Mouse (Mus musculus): Measurements from ENCODE around the gene Thsd7a. TPM values are rescaled to one million over a fixed set of nuclear protein-coding genes. Genes with fewer than 3 reads are reported as not detected.

Thsd7a gene
- polyA plus RNA-seq, 1 experiment from 2014 or later, result 2.7 TPM

GRCm38 (mm10) chr6:12336590-12337584 lies 412.3 kb downstream of the Thsd7a start:
- POLR2A ChIA-PET, result no interaction called here
- TF ChIP-seq CTCF (IDR thresholded peaks at IDR 0.05), result no peak
- DNase-seq (ENCODE audit: low read depth, low spot score) (no peak), ATAC-seq (no peak)
- CTCF ChIA-PET, result interaction anchor here (0.6 kb wide), 1 partner anchor 830 kb away, joined by 3 read pairs; no protein-coding TSS in a partner anchor
- in situ Hi-C loops (cut with MboI; ENCODE audit: low pct_unique_long_range_greater_than_20kb), result no loop called here
- H3K27me3 ChIP-seq, result no peaks in the 10 kb centered on the region

- ChIA-PET CTCF (interaction anchor here (1.2 to 1.6 kb wide), 4 partner anchors 8 to 844 kb away, joined by 4 to 5 read pairs (median 4); no protein-coding TSS in a partner anchor), POLR2A (no interaction called here)
- no peak for ATAC-seq
- in situ Hi-C loops (cut with MboI; ENCODE audit: low pct_unique_long_range_greater_than_20kb), result no loop called here
- TF ChIP-seq CTCF (IDR thresholded peaks at IDR 0.05), result peak; percentile 56
- no peak for DNase-seq (ENCODE audit: low read depth, low spot score)
- H3K27me3 ChIP-seq, result peaks cover 16% of the 10 kb centered on the region
These were observed 433.9 kb downstream of the Thsd7a start for GRCm38 (mm10) chr6:12315070-12315909.

GRCm38 (mm10) chr6:12307502-12307901 lies 441.7 kb downstream of the Thsd7a start:
- H3K27me3 ChIP-seq, result peaks cover 4% of the 10 kb centered on the region
- ChIA-PET CTCF (interaction anchor here (0.6 kb wide), 1 partner anchor 17 kb away, joined by 3 read pairs; no protein-coding TSS in a partner anchor), POLR2A (no interaction called here)
- no peak for DNase-seq (ENCODE audit: low read depth, low spot score)
- ATAC-seq, result no peak
- TF ChIP-seq CTCF (IDR thresholded peaks at IDR 0.05), result no peak
- in situ Hi-C loops (cut with MboI; ENCODE audit: low pct_unique_long_range_greater_than_20kb), result no loop called here

- peaks cover 6% of the 10 kb centered on the region for H3K27me3 ChIP-seq
- in situ Hi-C loops (cut with MboI; ENCODE audit: low pct_unique_long_range_greater_than_20kb), result loop anchor here (25.0 kb wide), 1 partner anchor 476 kb away; no protein-coding TSS in a partner anchor
- TF ChIP-seq CTCF (IDR thresholded peaks at IDR 0.05), result no peak
- ChIA-PET CTCF (no interaction called here), POLR2A (no interaction called here)
- ATAC-seq (no peak), DNase-seq (ENCODE audit: low read depth, low spot score) (no peak)
These were observed 486.4 kb downstream of the Thsd7a start for GRCm38 (mm10) chr6:12262641-12263400.
